30 mouse cellular contexts compared by ENCODE assay signal in the genomic region with DNA sequence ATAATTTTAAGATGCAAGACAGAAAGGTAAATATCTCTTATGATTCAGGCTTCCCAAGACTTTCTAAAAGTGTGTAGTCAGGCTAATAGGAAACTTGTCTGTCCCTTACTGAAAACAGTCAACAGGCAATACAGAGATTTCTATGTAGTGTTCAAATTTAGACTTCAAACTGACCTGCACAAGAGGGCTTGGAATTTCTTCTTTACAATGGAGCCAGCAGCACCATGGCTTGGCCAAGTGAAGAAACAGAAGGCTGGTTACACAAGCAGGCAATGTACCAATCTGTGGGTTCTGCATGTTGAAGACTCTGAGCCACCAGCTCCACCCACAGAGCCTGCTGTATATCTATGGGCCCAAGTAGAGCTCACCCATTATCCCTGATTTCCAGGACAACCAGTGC. TPM values are rescaled to one million over a fixed set of nuclear protein-coding genes. Genes with fewer than 3 reads are reported as not detected.
DNase-seq lines count a peak whose midpoint lies in the region; ATAC-seq lines count a peak whose summit lies in the region.
"Had no signal": no experiment of that assay in that cellular context is flagged by ENCODE, and none has a peak within 500 bp of the region (broad histone marks: within the 10 kb centered on the region; RNA-seq: fewer than 3 reads in every experiment).

A gene (plus strand): TSS at position 301 of the 400 bp plus-strand sequence.

- H3K9ac ChIP-seq in liver, embryonic 15.5 days = no peak within 1 kb of the TSS
- H3K9ac ChIP-seq in liver, embryonic 12.5 days = no peak within 1 kb of the TSS
- H3K9ac ChIP-seq: forebrain, postnatal 0 days; heart, embryonic 12.5 days; heart, embryonic 15.5 days; hindbrain, embryonic 13.5 days had no signal

- no peak for ATAC-seq in liver, embryonic 15.5 days (ENCODE audit: insufficient read depth)
- ATAC-seq in liver, embryonic 12.5 days = no peak
- no peak for ATAC-seq in erythroblast, adult 5-6 weeks (replicated peaks; ENCODE audit: low FRiP score, poor library complexity, severe bottlenecking)
- ATAC-seq: CD4-positive, CD25-positive, alpha-beta regulatory T cell, adult 4 months; forebrain, embryonic 14.5 days; forebrain, postnatal 0 days; hindbrain, embryonic 16.5 days had no signal

- H3K36me3 ChIP-seq in liver, embryonic 15.5 days (replicated peaks) = no peaks in the 10 kb centered on the region
- H3K36me3 ChIP-seq in liver, embryonic 12.5 days = no peaks in the 10 kb centered on the region
- H3K36me3 ChIP-seq in midbrain, embryonic 10.5 days = no peaks in the 10 kb centered on the region
- H3K36me3 ChIP-seq: heart, embryonic 12.5 days; heart, embryonic 15.5 days; hindbrain, embryonic 10.5 days; hindbrain, embryonic 13.5 days had no signal

- H3K4me2 ChIP-seq in liver, embryonic 15.5 days = no peak within 1 kb of the TSS
- H3K4me2 ChIP-seq in liver, embryonic 12.5 days = no peak within 1 kb of the TSS
- H3K4me2 ChIP-seq: heart, embryonic 12.5 days; heart, embryonic 15.5 days; hindbrain, embryonic 13.5 days had no signal

- no peaks in the 10 kb centered on the region for H3K27me3 ChIP-seq in liver, embryonic 15.5 days
- H3K27me3 ChIP-seq in liver, embryonic 12.5 days (replicated peaks) = no peaks in the 10 kb centered on the region
- H3K27me3 ChIP-seq in midbrain, embryonic 10.5 days (ENCODE audit: low read depth, poor library complexity, severe bottlenecking) = no peaks in the 10 kb centered on the region
- H3K27me3 ChIP-seq: heart, embryonic 12.5 days; heart, embryonic 15.5 days; hindbrain, embryonic 13.5 days had no signal

- no peak within 1 kb of the TSS for H3K27ac ChIP-seq in liver, embryonic 15.5 days (replicated peaks)
- H3K27ac ChIP-seq in liver, embryonic 12.5 days = no peak within 1 kb of the TSS
- H3K27ac ChIP-seq in midbrain, embryonic 10.5 days (replicated peaks) = no peak within 1 kb of the TSS
- H3K27ac ChIP-seq: heart, embryonic 15.5 days; hindbrain, embryonic 10.5 days; hindbrain, embryonic 13.5 days had no signal

- H3K4me1 ChIP-seq in liver, embryonic 15.5 days (replicated peaks) = no peaks in the 10 kb centered on the region
- no peaks in the 10 kb centered on the region for H3K4me1 ChIP-seq in liver, embryonic 12.5 days
- H3K4me1 ChIP-seq in midbrain, embryonic 10.5 days = no peaks in the 10 kb centered on the region
- H3K4me1 ChIP-seq: heart, embryonic 12.5 days; heart, embryonic 15.5 days; hindbrain, embryonic 10.5 days; hindbrain, embryonic 13.5 days had no signal

- H3K4me3 ChIP-seq in liver, embryonic 15.5 days (replicated peaks) = no peak within 1 kb of the TSS
- no peak within 1 kb of the TSS for H3K4me3 ChIP-seq in liver, embryonic 12.5 days
- no peak within 1 kb of the TSS for H3K4me3 ChIP-seq in midbrain, embryonic 10.5 days
- H3K4me3 ChIP-seq: heart, embryonic 12.5 days; heart, embryonic 15.5 days; hindbrain, embryonic 10.5 days; hindbrain, embryonic 13.5 days had no signal

- DNase-seq in retina, embryonic 14.5 days (ENCODE audit: low spot score) = peak; percentile 0
- no peak for DNase-seq in retina, postnatal 1 day
- DNase-seq in midbrain, embryonic 10.5 days (ENCODE audit: low spot score) = no peak
- DNase-seq: adrenal gland, adult 8-10 months; adrenal gland, postnatal 25 days; cerebellum, adult 18-20 months; cerebellum, adult 9-10 months; cerebellum, postnatal 14 days; forebrain, postnatal 0 days; gastrocnemius, postnatal 25 days; heart, adult 18-20 months; heart, postnatal 10 days; heart, postnatal 36 days had no signal

- H3K9me3 ChIP-seq in liver, embryonic 15.5 days (replicated peaks) = no peaks in the 10 kb centered on the region
- no peaks in the 10 kb centered on the region for H3K9me3 ChIP-seq in liver, embryonic 12.5 days (replicated peaks)
- no peaks in the 10 kb centered on the region for H3K9me3 ChIP-seq in midbrain, embryonic 10.5 days (replicated peaks)
- H3K9me3 ChIP-seq: heart, embryonic 12.5 days; heart, embryonic 15.5 days; hindbrain, embryonic 10.5 days; hindbrain, embryonic 13.5 days had no signal

RNA-seq across cellular contexts. Expression of the gene that starts here (rescaled TPM):
- polyA plus RNA-seq in liver, embryonic 15.5 days (2015; fragmentation: Nextera tagmentation; extraction: Ambion mirVana) = 6.1 and 12.4 TPM in 2 replicates
- polyA plus RNA-seq in liver, embryonic 12.5 days (2016; fragmentation: Nextera tagmentation; extraction: Ambion mirVana) = 3.6 and 12.0 TPM in 2 replicates
- 35.1 and 35.2 TPM in 2 replicates for total RNA-seq in erythroblast, adult 5-6 weeks (2015; ENCODE audit: low replicate concordance)
- 59.2 and 65.9 TPM in 2 replicates for total RNA-seq in erythroblast, adult 5-6 weeks (2017; ENCODE audit: low replicate concordance)
- polyA plus RNA-seq in midbrain, embryonic 10.5 days (2016; fragmentation: Nextera tagmentation; extraction: Ambion mirVana) = not detected in 2 replicates
- total RNA-seq: adrenal gland, adult 8-10 months; adrenal gland, postnatal 25 days; forebrain, postnatal 0 days; gastrocnemius, adult 8-10 months; gastrocnemius, postnatal 25 days; heart, adult 18-20 months; heart, postnatal 10 days; heart, postnatal 36 days; MEL had no signal
- polyA plus RNA-seq: C2C12; CD4-positive, CD25-positive, alpha-beta regulatory T cell, adult 4 months; embryonic facial prominence, embryonic 11.5 days; embryonic facial prominence, embryonic 14.5 days; forebrain, embryonic 11.5 days; forebrain, embryonic 14.5 days; forebrain, postnatal 0 days; frontal cortex, adult 2 months; heart, embryonic 12.5 days; heart, embryonic 15.5 days; hindbrain, embryonic 10.5 days; hindbrain, embryonic 13.5 days; hindbrain, embryonic 16.5 days had no signal
